Mouse (Mus musculus): ENCODE results near the gene Tmub1. TPM values are rescaled to one million over a fixed set of nuclear protein-coding genes. Genes with fewer than 3 reads are reported as not detected.
A peak's percentile ranks its signal among the peaks of the same experiment; 100 is the strongest.

The Tmub1 gene
- 10 to 100 TPM; 11.7 to 12.1 TPM for total RNA-seq (2021)

- peak; percentile 80 to 83 for DNase-seq
- intact Hi-C loops (cut with DNase I), result no loop called here
Observed at GRCm38 (mm10) chr5:24447624-24448298, at the start of gene Tmub1. Tmub1 (minus strand) TSS chr5:24447854.

- no peak for DNase-seq
- intact Hi-C loops (cut with DNase I), result no loop called here
Observed at GRCm38 (mm10) chr5:24496756-24497155, 49.1 kb upstream of the Tmub1 start.

GRCm38 (mm10) chr5:24495019-24495418, 47.4 kb upstream of the Tmub1 start:
- intact Hi-C loops (cut with DNase I), result no loop called here
- no peak for DNase-seq

GRCm38 (mm10) chr5:24492546-24493285, 45.1 kb upstream of the Tmub1 start:
- intact Hi-C loops (cut with DNase I), result no loop called here
- no peak for DNase-seq

GRCm38 (mm10) chr5:24490413-24490920, 42.8 kb upstream of the Tmub1 start:
- no peak for DNase-seq
- intact Hi-C loops (cut with DNase I), result no loop called here

- no peak for DNase-seq
- intact Hi-C loops (cut with DNase I), result no loop called here
Observed at GRCm38 (mm10) chr5:24486738-24487137, 39.1 kb upstream of the Tmub1 start.

- DNase-seq, result peak; percentile 88 to 91
- intact Hi-C loops (cut with DNase I), result no loop called here
Observed at GRCm38 (mm10) chr5:24486097-24486496, 38.4 kb upstream of the Tmub1 start.

- intact Hi-C loops (cut with DNase I), result no loop called here
- no peak for DNase-seq
Observed at GRCm38 (mm10) chr5:24484963-24485362, 37.3 kb upstream of the Tmub1 start.

- DNase-seq, result peak; percentile 43 to 44
- intact Hi-C loops (cut with DNase I), result no loop called here
Observed at GRCm38 (mm10) chr5:24483326-24483725, 35.7 kb upstream of the Tmub1 start.

GRCm38 (mm10) chr5:24482247-24483079, 34.8 kb upstream of the Tmub1 start:
- DNase-seq, result no peak
- intact Hi-C loops (cut with DNase I), result no loop called here

- intact Hi-C loops (cut with DNase I), result no loop called here
- peak; percentile 45 to 65 for DNase-seq
Observed at GRCm38 (mm10) chr5:24481647-24482046, 34.0 kb upstream of the Tmub1 start.

GRCm38 (mm10) chr5:24477909-24478308, 30.3 kb upstream of the Tmub1 start:
- DNase-seq, result no peak
- intact Hi-C loops (cut with DNase I), result no loop called here

GRCm38 (mm10) chr5:24475476-24476241, 28.0 kb upstream of the Tmub1 start:
- intact Hi-C loops (cut with DNase I), result no loop called here
- no peak for DNase-seq

GRCm38 (mm10) chr5:24474723-24475261, 27.1 kb upstream of the Tmub1 start:
- intact Hi-C loops (cut with DNase I), result loop anchor here (5.0 kb wide), 1 partner anchor 137 kb away; no protein-coding TSS in a partner anchor
- DNase-seq, result peak; percentile 50 to 67

- DNase-seq, result no peak
- intact Hi-C loops (cut with DNase I), result loop anchor here (5.0 kb wide), 1 partner anchor 137 kb away; no protein-coding TSS in a partner anchor
Observed at GRCm38 (mm10) chr5:24474025-24474722, 26.5 kb upstream of the Tmub1 start.

- intact Hi-C loops (cut with DNase I), result loop anchor here (5.0 kb wide), 1 partner anchor 136 kb away; no protein-coding TSS in a partner anchor
- no peak for DNase-seq
Observed at GRCm38 (mm10) chr5:24472884-24473619, 25.4 kb upstream of the Tmub1 start.

GRCm38 (mm10) chr5:24470600-24470999, 22.9 kb upstream of the Tmub1 start:
- intact Hi-C loops (cut with DNase I), result loop anchor here (1.0 to 5.0 kb wide), 4 partner anchors 16 to 210 kb away; no protein-coding TSS in a partner anchor
- DNase-seq, result peak; percentile 82 to 85

GRCm38 (mm10) chr5:24466762-24467161, 19.1 kb upstream of the Tmub1 start:
- DNase-seq, result no peak
- intact Hi-C loops (cut with DNase I), result no loop called here
